Mouse (Mus musculus) hindbrain, postnatal 0 days (tissue): ENCODE data around the gene Chga. TPM values are rescaled to one million over a fixed set of nuclear protein-coding genes. Genes with fewer than 3 reads are reported as not detected.

Experiments used
- ATAC-seq: fragments of 200-750 bp; cut with Nextera tagmentation; 2 replicates; pipeline ENCODE4 v1.8.0; 2017; ENCODE audit warnings: mild to moderate bottlenecking, moderate TSS enrichment, moderate library complexity
- DNase-seq: peaks from one replicate; pipeline ENCODE4 v3.0.0-alpha.2; 2015; ENCODE audit warnings: low spot score
- H3K27ac ChIP-seq: fragments of 300-500 bp; sonication (generic); 2 replicates; pipeline ENCODE4 v1.5.1; 2014; ENCODE audit warnings: mild to moderate bottlenecking
- H3K27me3 ChIP-seq: fragments of 300-500 bp; sonication (generic); 2 replicates; pipeline ENCODE4 v1.6.1; 2014; ENCODE audit warnings: low read length, mixed read lengths; ENCODE audit not compliant: insufficient read depth
- H3K36me3 ChIP-seq: fragments of 300-500 bp; sonication (generic); 2 replicates; pipeline ENCODE4 v1.6.1; 2014; ENCODE audit warnings: low read length, mixed read lengths; ENCODE audit not compliant: insufficient read depth
- H3K4me1 ChIP-seq: fragments of 300-500 bp; sonication (generic); 2 replicates; pipeline ENCODE4 v1.6.1; 2014; ENCODE audit warnings: antibody characterized with exemption, low read length, mixed read lengths; ENCODE audit not compliant: insufficient read depth
- H3K4me2 ChIP-seq: fragments of 300-500 bp; sonication (generic); 2 replicates; pipeline ENCODE4 v1.6.1; 2014; ENCODE audit warnings: low read depth, mild to moderate bottlenecking, low read length, moderate library complexity, mixed read lengths
- H3K4me3 ChIP-seq: fragments of 300-500 bp; sonication (generic); 2 replicates; pipeline ENCODE4 v1.5.1; 2014; ENCODE audit warnings: low read length
- H3K9ac ChIP-seq: fragments of 300-500 bp; sonication (generic); replicated peaks from 2 replicates; pipeline ENCODE4 v1.6.1; 2014; ENCODE audit warnings: mild to moderate bottlenecking, low read length, moderate library complexity, mixed read lengths
- H3K9me3 ChIP-seq: fragments of 300-500 bp; sonication (generic); 2 replicates; pipeline ENCODE4 v1.6.1; 2016; ENCODE audit warnings: low read length, mixed read lengths
- CTCF ChIP-seq: IDR thresholded peaks from 2 replicates; pipeline ENCODE4 v1.5.1; 2016; ENCODE audit warnings: antibody characterized with exemption, control low read depth, low read depth
- WGBS: fragments of 180-500 bp; shearing (Covaris S2); extraction: QIAGEN DNeasy Blood & Tissue Kit; methylation state at CpG from one replicate; pipeline ENCODE4 v1.1.7; 2014; 5-methylcytosine and 5-hydroxymethylcytosine counted together
- polyA plus RNA-seq: library from polyadenylated mRNA; unstranded; fragments of >200 nt; fragmentation: Nextera tagmentation; extraction: Ambion mirVana; gene quantifications from 2 replicates; pipeline ENCODE4 v1.2.1, GENCODE M21; 2015
- total RNA-seq: library from RNA; depleted of rRNA; stranded (reverse); fragments of >200 nt; gene quantifications from 2 replicates; pipeline ENCODE4 v1.2.3, GENCODE M21; 2014

Chga gene
- total and polyA plus RNA-seq, 2 experiments from 2014 or later = 160 to 255 TPM

DNA sequence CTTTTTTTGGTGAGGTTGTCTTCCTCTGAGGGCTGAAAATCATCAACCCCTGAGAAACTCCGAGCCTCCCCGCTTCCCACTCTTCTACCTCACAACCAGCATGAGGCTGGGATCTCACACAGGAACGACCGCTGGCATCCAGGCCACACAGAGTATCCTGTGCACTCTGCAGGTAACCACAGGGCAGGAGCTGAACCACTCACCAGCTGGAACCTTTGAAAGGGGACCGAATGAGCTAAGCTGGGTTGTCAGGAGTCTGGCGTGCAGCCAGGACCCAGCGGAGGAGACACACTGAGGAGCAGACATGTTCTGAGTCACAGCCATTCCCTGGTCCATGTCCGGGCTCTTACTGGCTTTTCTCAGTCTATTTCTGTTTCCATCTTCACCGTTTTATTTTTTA, 38.9 kb downstream of the Chga start:
- 36% methylated on average over 9 of the region's 9 CpGs for WGBS
- no peaks in the 10 kb centered on the region for H3K36me3 ChIP-seq
- H3K27ac ChIP-seq = peak overlapping the region; percentile 42; the same call in 1 of the 2 replicates
- H3K27me3 ChIP-seq = no peaks in the 10 kb centered on the region
- no peak overlapping the region for H3K4me3 ChIP-seq
- no peak for TF ChIP-seq CTCF
- ATAC-seq (peak; percentile 44; the same call in 1 of the 2 replicates), DNase-seq (peak; percentile 69)
- no peaks in the 10 kb centered on the region for H3K9me3 ChIP-seq
- H3K4me2 ChIP-seq = no peak overlapping the region
- H3K9ac ChIP-seq = no peak overlapping the region
- H3K4me1 ChIP-seq = peaks cover 8% of the 10 kb centered on the region; the same call in 1 of the 2 replicates

- DNase-seq = no peak
- 76% methylated on average over 9 of the region's 9 CpGs for WGBS
- TF ChIP-seq CTCF = no peak
- Histone ChIP-seq H3K4me2 (no peak overlapping the region), H3K27ac (no peak overlapping the region; the same call in 1 of the 2 replicates), H3K4me3 (no peak overlapping the region), H3K9me3 (no peaks in the 10 kb centered on the region), H3K9ac (no peak overlapping the region), H3K27me3 (no peaks in the 10 kb centered on the region), H3K36me3 (no peaks in the 10 kb centered on the region), H3K4me1 (peaks cover 8% of the 10 kb centered on the region; the same call in 1 of the 2 replicates)
- ATAC-seq = peak; percentile 10; the same call in 1 of the 2 replicates
Measured at GRCm38 (mm10) chr12:102594627-102595026, 39.9 kb downstream of the Chga start.

DNA sequence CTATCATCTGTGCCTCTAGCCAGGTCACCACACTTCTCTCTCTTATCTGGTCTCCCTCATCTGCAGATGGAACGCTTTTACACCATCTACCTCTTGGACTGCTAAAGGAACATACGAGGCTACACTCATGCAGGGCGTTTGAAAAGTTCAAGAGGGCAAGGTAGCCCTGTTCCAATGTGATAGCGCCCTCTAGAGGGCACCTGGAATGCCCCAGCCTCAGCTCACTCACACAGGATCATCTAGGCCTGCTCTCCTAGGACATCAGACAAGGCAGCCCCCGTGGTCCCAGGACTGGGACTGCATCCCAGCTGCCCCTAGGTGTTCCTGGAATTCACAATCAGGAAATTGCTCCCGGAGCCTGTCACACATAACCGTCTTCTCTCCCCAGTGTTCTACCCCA, 41.6 kb downstream of the Chga start:
- Histone ChIP-seq H3K4me3 (no peak overlapping the region), H3K4me2 (no peak overlapping the region), H3K27me3 (no peaks in the 10 kb centered on the region), H3K27ac (no peak overlapping the region), H3K9ac (no peak overlapping the region), H3K9me3 (no peaks in the 10 kb centered on the region), H3K4me1 (peaks cover 8% of the 10 kb centered on the region; the same call in 1 of the 2 replicates), H3K36me3 (no peaks in the 10 kb centered on the region)
- WGBS = 74% methylated on average over 7 of the region's 7 CpGs
- ATAC-seq (no peak), DNase-seq (no peak)
- TF ChIP-seq CTCF = peak; percentile 55

GRCm38 (mm10) chr12:102597466-102597865, 42.7 kb downstream of the Chga start:
- H3K27ac ChIP-seq = no peak overlapping the region

GRCm38 (mm10) chr12:102598535-102598934, 43.8 kb downstream of the Chga start:
- no peak overlapping the region for H3K9ac ChIP-seq
- ATAC-seq (no peak), DNase-seq (no peak)
- no peaks in the 10 kb centered on the region for H3K9me3 ChIP-seq
- no peak overlapping the region for H3K4me3 ChIP-seq
- H3K36me3 ChIP-seq = no peaks in the 10 kb centered on the region
- H3K27me3 ChIP-seq = no peaks in the 10 kb centered on the region
- no peak overlapping the region for H3K27ac ChIP-seq
- no peak overlapping the region for H3K4me2 ChIP-seq
- 99% methylated on average over 3 of the region's 3 CpGs for WGBS
- H3K4me1 ChIP-seq = peaks cover 17% of the 10 kb centered on the region; the same call in 1 of the 2 replicates
- TF ChIP-seq CTCF = peak; percentile 39; the same call in 1 of the 2 replicates

More at GRCm38 (mm10) chr12:102597466-102597865, 42.7 kb downstream of the Chga start:
- peaks cover 17% of the 10 kb centered on the region; the same call in 1 of the 2 replicates for H3K4me1 ChIP-seq
- 51% methylated on average over 4 of the region's 4 CpGs for WGBS
- no peak for DNase-seq
- no peak overlapping the region for H3K4me2 ChIP-seq
- no peak overlapping the region for H3K9ac ChIP-seq
- no peak for ATAC-seq
- no peaks in the 10 kb centered on the region for H3K27me3 ChIP-seq
- no peaks in the 10 kb centered on the region for H3K36me3 ChIP-seq
- no peaks in the 10 kb centered on the region for H3K9me3 ChIP-seq
- no peak overlapping the region for H3K4me3 ChIP-seq
- no peak for TF ChIP-seq CTCF

- no peak for TF ChIP-seq CTCF
- Histone ChIP-seq H3K27me3 (no peaks in the 10 kb centered on the region), H3K9ac (no peak overlapping the region), H3K4me1 (peaks cover 9% of the 10 kb centered on the region; the same call in 1 of the 2 replicates), H3K4me3 (no peak overlapping the region), H3K36me3 (no peaks in the 10 kb centered on the region), H3K9me3 (no peaks in the 10 kb centered on the region), H3K27ac (no peak overlapping the region), H3K4me2 (no peak overlapping the region)
- no peak for DNase-seq
- WGBS = 61% methylated on average over 7 of the region's 7 CpGs
- no peak for ATAC-seq
Measured at GRCm38 (mm10) chr12:102599801-102600200, 45.0 kb downstream of the Chga start.

DNA sequence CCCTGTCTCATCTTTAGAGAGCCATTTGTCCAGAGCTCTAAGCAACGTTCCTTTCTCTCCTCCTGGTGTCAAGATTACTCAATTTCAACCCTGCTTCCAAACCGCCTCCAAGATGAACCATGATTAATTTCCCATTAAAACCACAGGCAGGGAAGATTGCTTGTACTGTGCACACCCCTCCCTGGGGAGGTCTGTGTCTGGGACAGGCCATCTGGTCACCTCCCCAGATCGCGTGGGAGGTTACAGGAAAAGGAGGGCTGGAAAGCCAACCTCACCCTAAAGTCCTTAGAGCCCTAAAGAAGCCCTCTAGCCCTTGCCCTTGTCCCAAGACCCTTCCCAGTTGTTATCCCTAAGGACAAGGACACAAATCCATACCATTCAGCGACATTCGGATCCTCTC, 45.6 kb downstream of the Chga start:
- ATAC-seq (no peak), DNase-seq (no peak)
- Histone ChIP-seq H3K4me2 (no peak overlapping the region), H3K9me3 (no peaks in the 10 kb centered on the region), H3K9ac (no peak overlapping the region), H3K27ac (no peak overlapping the region), H3K27me3 (no peaks in the 10 kb centered on the region), H3K4me3 (no peak overlapping the region), H3K4me1 (peaks cover 9% of the 10 kb centered on the region; the same call in 1 of the 2 replicates), H3K36me3 (no peaks in the 10 kb centered on the region)
- TF ChIP-seq CTCF = no peak
- 60% methylated on average over 6 of the region's 6 CpGs for WGBS
